Mouse (Mus musculus) C2C12 (cell line): ENCODE data around the gene Dnah9. TPM values are rescaled to one million over a fixed set of nuclear protein-coding genes. Genes with fewer than 3 reads are reported as not detected.

ENCODE experiments used
- H3K27me3 ChIP-seq: one replicate; pipeline ENCODE4 v1.6.1; 2011; ENCODE audit not compliant: control insufficient read depth, insufficient read depth, insufficient read length
- H3K36me3 ChIP-seq: one replicate; pipeline ENCODE4 v1.6.1; 2011; ENCODE audit not compliant: control insufficient read depth, insufficient read depth
- H3K4me3 ChIP-seq: one replicate; pipeline ENCODE4 v1.5.1; 2011; ENCODE audit warnings: mild to moderate bottlenecking, control low read depth; ENCODE audit not compliant: poor library complexity, insufficient read depth, severe bottlenecking
- H3K79me2 ChIP-seq: one replicate; pipeline ENCODE4 v1.6.1; 2011; ENCODE audit not compliant: control insufficient read depth, insufficient read depth
- H3K79me3 ChIP-seq: one replicate; pipeline ENCODE4 v1.6.1; 2011; ENCODE audit warnings: low read depth, control low read depth
- H3ac ChIP-seq: one replicate; pipeline ENCODE3; 2011; ENCODE audit warnings: low read depth; ENCODE audit not compliant: control insufficient read depth, insufficient read length
- CEBPB ChIP-seq: IDR thresholded peaks from one replicate; pipeline ENCODE4 v1.6.1; 2011; ENCODE audit warnings: low read depth, mild to moderate bottlenecking, control low read depth, moderate library complexity
- CTCF ChIP-seq: IDR thresholded peaks from one replicate; pipeline ENCODE4 v1.5.1; 2011; ENCODE audit not compliant: control insufficient read depth, insufficient read depth, insufficient read length
- FOSL1 ChIP-seq: IDR thresholded peaks from one replicate; pipeline ENCODE4 v1.8.0; 2011; ENCODE audit warnings: mild to moderate bottlenecking, low read length; ENCODE audit not compliant: poor library complexity, insufficient read depth, severe bottlenecking
- MAX ChIP-seq: IDR thresholded peaks from one replicate; pipeline ENCODE4 v1.6.1; 2011; ENCODE audit warnings: mild to moderate bottlenecking, control low read depth
- MYOD1 ChIP-seq: IDR thresholded peaks from one replicate; pipeline ENCODE4 v1.6.1; 2011; ENCODE audit warnings: low read depth; ENCODE audit not compliant: control insufficient read depth, insufficient read length
- MYOG ChIP-seq: IDR thresholded peaks from one replicate; pipeline ENCODE4 v1.6.1; 2011; ENCODE audit not compliant: control insufficient read depth, insufficient read length; ENCODE audit errors: extremely low read depth
- USF1 ChIP-seq: IDR thresholded peaks from one replicate; pipeline ENCODE4 v1.6.1; 2011; ENCODE audit warnings: low read depth, mild to moderate bottlenecking, control low read depth, moderate library complexity
- polyA plus RNA-seq: library from polyadenylated mRNA; unstranded; fragments of >200 nt; fragmentation: generic; extraction: Trizol; gene quantifications from one replicate; pipeline ENCODE4 v1.2.1, GENCODE M21; 2012; ENCODE audit warnings: missing spikeins

Gene Dnah9
- polyA plus RNA-seq, 1 experiment, result under 0.01 TPM

GRCm38 (mm10) chr11:66072921-66073320, 95.4 kb downstream of the Dnah9 start:
- TF ChIP-seq CEBPB, result no peak
- TF ChIP-seq CTCF, result no peak
- no peak for TF ChIP-seq MAX
- no peak for TF ChIP-seq MYOD1
- TF ChIP-seq USF1, result no peak
- TF ChIP-seq MYOG, result no peak
- no peak for TF ChIP-seq FOSL1
- Histone ChIP-seq H3ac (no peak overlapping the region), H3K36me3 (no peaks in the 10 kb centered on the region), H3K79me2 (no peaks in the 10 kb centered on the region), H3K4me3 (no peak overlapping the region), H3K79me3 (no peaks in the 10 kb centered on the region), H3K27me3 (no peaks in the 10 kb centered on the region)

- Histone ChIP-seq H3K4me3 (no peak overlapping the region), H3K36me3 (no peaks in the 10 kb centered on the region), H3K79me3 (no peaks in the 10 kb centered on the region), H3K79me2 (no peaks in the 10 kb centered on the region), H3K27me3 (no peaks in the 10 kb centered on the region), H3ac (no peak overlapping the region)
- TF ChIP-seq CEBPB (no peak), FOSL1 (no peak), MAX (no peak), MYOG (no peak), USF1 (no peak), CTCF (no peak), MYOD1 (no peak)
Observed at GRCm38 (mm10) chr11:66058956-66059355, 109.4 kb downstream of the Dnah9 start.

DNA sequence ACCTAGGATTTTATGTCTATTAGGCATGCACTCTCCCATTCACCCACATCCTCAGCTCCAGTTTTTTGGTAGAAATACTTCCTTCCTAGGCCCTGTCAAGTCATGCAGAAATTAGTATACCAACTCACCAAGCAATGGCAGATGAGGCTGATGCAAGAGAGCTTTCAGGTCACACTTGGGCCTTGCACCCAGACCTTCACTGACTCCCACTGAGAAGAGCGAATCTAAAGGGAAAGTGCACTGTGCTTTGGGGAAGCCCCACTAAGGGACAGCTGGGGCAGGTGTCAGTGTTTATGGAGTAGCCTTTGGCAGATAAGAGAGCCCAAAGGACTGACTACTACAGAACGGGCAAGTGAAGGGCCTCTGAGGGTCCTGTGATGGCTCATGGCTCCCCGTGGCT, 117.1 kb downstream of the Dnah9 start:
- H3K27me3 ChIP-seq, result no peaks in the 10 kb centered on the region
- H3ac ChIP-seq, result no peak overlapping the region
- TF ChIP-seq FOSL1 (no peak), MYOG (no peak), CTCF (no peak), MAX (no peak), USF1 (no peak), MYOD1 (no peak), CEBPB (no peak)

DNA sequence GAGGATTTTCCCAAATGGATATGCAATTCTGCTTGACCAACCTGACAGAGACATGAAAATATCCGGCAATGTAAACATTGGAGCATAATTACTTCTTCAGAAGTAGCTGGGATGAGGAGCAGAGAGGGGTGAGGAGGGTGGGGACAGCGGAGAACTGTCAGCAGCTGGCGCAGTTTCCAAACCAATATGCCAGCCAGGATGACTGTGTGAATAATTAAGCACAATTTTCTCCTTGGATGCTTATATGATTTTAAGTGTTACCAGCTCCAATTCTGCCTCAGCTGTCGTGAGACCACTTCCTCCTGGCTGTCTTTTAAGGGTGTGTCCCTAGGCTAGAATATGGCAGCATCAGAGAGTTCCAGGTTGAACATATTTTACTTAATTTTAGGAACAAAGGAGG, 119.2 kb downstream of the Dnah9 start:
- Histone ChIP-seq H3K79me3 (no peaks in the 10 kb centered on the region), H3K36me3 (no peaks in the 10 kb centered on the region), H3K27me3 (no peaks in the 10 kb centered on the region), H3K4me3 (no peak overlapping the region), H3ac (no peak overlapping the region), H3K79me2 (no peaks in the 10 kb centered on the region)
- no peak for TF ChIP-seq USF1
- no peak for TF ChIP-seq CEBPB
- TF ChIP-seq CTCF, result no peak
- TF ChIP-seq FOSL1, result no peak
- TF ChIP-seq MYOD1, result no peak

More for the DNA sequence above, 117.1 kb downstream of the Dnah9 start:
- no peak overlapping the region for H3K4me3 ChIP-seq
- H3K79me2 ChIP-seq, result no peaks in the 10 kb centered on the region
- H3K79me3 ChIP-seq, result no peaks in the 10 kb centered on the region
- H3K36me3 ChIP-seq, result no peaks in the 10 kb centered on the region

GRCm38 (mm10) chr11:66046594-66047193, 121.7 kb downstream of the Dnah9 start:
- no peak overlapping the region for H3K4me3 ChIP-seq
- H3K79me2 ChIP-seq, result no peaks in the 10 kb centered on the region
- H3ac ChIP-seq, result no peak overlapping the region
- H3K79me3 ChIP-seq, result no peaks in the 10 kb centered on the region
- no peak for TF ChIP-seq MYOD1
- TF ChIP-seq CTCF, result no peak
- no peak for TF ChIP-seq USF1
- TF ChIP-seq CEBPB, result no peak
- TF ChIP-seq FOSL1, result no peak
- no peak for TF ChIP-seq MYOG
- no peak for TF ChIP-seq MAX
- no peaks in the 10 kb centered on the region for H3K27me3 ChIP-seq
- H3K36me3 ChIP-seq, result no peaks in the 10 kb centered on the region

DNA sequence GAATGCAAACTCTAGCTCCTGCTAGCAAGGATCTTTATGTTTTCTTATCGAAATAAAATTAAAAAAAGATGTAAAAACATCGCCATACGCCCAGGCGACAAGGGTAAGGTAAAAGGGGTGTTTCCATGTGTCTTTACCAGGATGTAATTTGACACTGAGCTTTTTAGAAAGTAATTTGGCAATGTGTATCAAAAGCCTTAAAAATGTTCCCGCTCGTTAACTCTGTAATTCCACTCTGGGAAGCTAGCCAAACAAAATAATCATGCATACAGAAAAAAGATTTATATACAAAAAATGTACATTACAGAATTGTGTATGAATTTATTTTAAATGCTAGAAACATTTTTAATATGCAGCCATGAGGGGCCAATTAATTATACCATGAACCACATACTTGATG, 124.7 kb downstream of the Dnah9 start:
- Histone ChIP-seq H3K79me2 (no peaks in the 10 kb centered on the region), H3K4me3 (no peak overlapping the region), H3K36me3 (no peaks in the 10 kb centered on the region), H3K79me3 (no peaks in the 10 kb centered on the region), H3ac (no peak overlapping the region), H3K27me3 (no peaks in the 10 kb centered on the region)
- TF ChIP-seq CTCF (no peak), MYOG (no peak), USF1 (no peak), MYOD1 (no peak), CEBPB (no peak), MAX (no peak), FOSL1 (no peak)
